Mouse (Mus musculus) cerebellum, adult 11 months (tissue): ENCODE data around the gene Rtp3.

ENCODE experiments used
- DNase-seq: peaks from one replicate; pipeline ENCODE4 v3.0.0; 2022

The Rtp3 gene

GRCm38 (mm10) chr9:110937506-110938490, 52.6 kb downstream of the Rtp3 start:
- no peak for DNase-seq

DNA sequence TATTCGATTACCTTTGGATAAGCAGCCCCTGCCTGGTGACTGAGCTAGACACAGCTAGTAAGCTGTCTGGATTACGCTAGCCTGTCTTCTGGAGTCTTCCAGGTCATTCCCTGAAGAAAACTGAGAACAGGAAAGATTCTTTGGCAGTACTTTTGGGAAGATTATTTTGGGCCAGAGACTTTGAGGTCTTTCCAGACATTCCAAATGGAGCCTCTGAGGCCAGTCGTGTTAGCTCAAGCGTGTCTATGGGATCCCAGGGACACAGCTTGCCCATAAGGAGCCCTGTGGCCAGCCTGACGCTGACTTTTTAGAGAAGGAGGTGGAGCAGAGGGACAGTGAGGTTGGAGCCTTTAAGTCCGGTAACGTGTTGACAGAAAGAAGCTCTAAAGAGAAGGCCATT, 54.4 kb downstream of the Rtp3 start:
- no peak for DNase-seq
